Mouse (Mus musculus) olfactory bulb, adult 2 months (tissue): ENCODE measurements at regions not wholly inside any gene's neighbourhood (a gene's known extent, or its start where the extent isn't known, plus 50 kb on each side); places are given as distances from the start of the nearest gene placed in this dataset.

Source experiments
- CTCF ChIP-seq: fragments of 200-500 bp; IDR thresholded peaks from 2 replicates; pipeline ENCODE4 v1.5.1; 2012; ENCODE audit warnings: low read depth, mild to moderate bottlenecking, low read length, moderate library complexity; ENCODE audit not compliant: insufficient read depth
- POLR2A ChIP-seq: fragments of 200-500 bp; IDR thresholded peaks from 2 replicates; pipeline ENCODE4 v1.6.1; 2012; ENCODE audit warnings: mild to moderate bottlenecking, low read depth, low read length, moderate library complexity; ENCODE audit not compliant: insufficient read depth

GRCm38 (mm10) chr10:26576153-26576552 lies 177.1 kb upstream of the Arhgap18 start:
- TF ChIP-seq POLR2A (no peak), CTCF (no peak)
